Mouse (Mus musculus) midbrain, embryonic 12.5 days (tissue): ENCODE data around the gene Cplane1. TPM values are rescaled to one million over a fixed set of nuclear protein-coding genes. Genes with fewer than 3 reads are reported as not detected.

Experiments used
- ATAC-seq: fragments of 200-750 bp; cut with Nextera tagmentation; 2 replicates; pipeline ENCODE4 v1.8.0; 2017; ENCODE audit warnings: low read depth, moderate TSS enrichment, moderate library complexity; ENCODE audit not compliant: low FRiP score
- H3K27ac ChIP-seq: fragments of 300-500 bp; sonication (generic); replicated peaks from 2 replicates; pipeline ENCODE4 v1.5.1; 2016; ENCODE audit warnings: mild to moderate bottlenecking
- H3K27me3 ChIP-seq: fragments of 300-500 bp; sonication (generic); 2 replicates; pipeline ENCODE4 v1.6.1; 2016; ENCODE audit warnings: mild to moderate bottlenecking
- H3K36me3 ChIP-seq: fragments of 300-500 bp; sonication (generic); 2 replicates; pipeline ENCODE4 v1.6.1; 2016
- H3K4me1 ChIP-seq: fragments of 300-500 bp; sonication (generic); 2 replicates; pipeline ENCODE4 v1.6.1; 2016
- H3K4me2 ChIP-seq: fragments of 300-500 bp; sonication (generic); replicated peaks from 2 replicates; pipeline ENCODE4 v1.6.1; 2016; ENCODE audit warnings: mild to moderate bottlenecking, moderate library complexity
- H3K4me3 ChIP-seq: fragments of 300-500 bp; sonication (generic); 2 replicates; pipeline ENCODE4 v1.5.1; 2016; ENCODE audit warnings: mild to moderate bottlenecking
- H3K9ac ChIP-seq: fragments of 300-500 bp; sonication (generic); replicated peaks from 2 replicates; pipeline ENCODE4 v1.6.1; 2016; ENCODE audit warnings: mild to moderate bottlenecking, moderate library complexity
- H3K9me3 ChIP-seq: fragments of 300-500 bp; sonication (generic); 2 replicates; pipeline ENCODE4 v1.6.1; 2016; ENCODE audit warnings: mild to moderate bottlenecking
- WGBS: fragments of 180-500 bp; shearing (Covaris S2); methylation state at CpG from one replicate; pipeline ENCODE4 v1.1.7; 2016; 5-methylcytosine and 5-hydroxymethylcytosine counted together
- polyA plus RNA-seq: library from polyadenylated mRNA; unstranded; fragments of >200 nt; fragmentation: Nextera tagmentation; extraction: Ambion mirVana; gene quantifications from 2 replicates; pipeline ENCODE4 v1.2.1, GENCODE M21; 2016

Cplane1 gene
- polyA plus RNA-seq, 1 experiment from 2014 or later: 18.1 TPM

- H3K4me1 ChIP-seq: no peaks in the 10 kb centered on the region
- H3K9ac ChIP-seq: no peak overlapping the region
- no peak overlapping the region for H3K4me2 ChIP-seq
- no peaks in the 10 kb centered on the region for H3K27me3 ChIP-seq
- H3K27ac ChIP-seq: no peak overlapping the region
- H3K4me3 ChIP-seq: no peak overlapping the region
- no peaks in the 10 kb centered on the region for H3K9me3 ChIP-seq
- no peak for ATAC-seq
- WGBS: 94% methylated on average over 4 of the region's 4 CpGs
- H3K36me3 ChIP-seq: peaks cover 41% of the 10 kb centered on the region
Observed at GRCm38 (mm10) chr15:8317381-8317780, 148.5 kb downstream of the Cplane1 start.

GRCm38 (mm10) chr15:8319191-8319590 lies 150.3 kb downstream of the Cplane1 start:
- Histone ChIP-seq H3K9me3 (no peaks in the 10 kb centered on the region), H3K4me3 (no peak overlapping the region), H3K9ac (no peak overlapping the region), H3K4me1 (no peaks in the 10 kb centered on the region), H3K27me3 (no peaks in the 10 kb centered on the region), H3K4me2 (no peak overlapping the region), H3K36me3 (peaks cover 45% of the 10 kb centered on the region), H3K27ac (no peak overlapping the region)
- ATAC-seq: no peak
- 95% methylated on average over 5 of the region's 5 CpGs for WGBS

Other genes with a start within 250 kb of the Cplane1 start
- 69.7 and 71.1 TPM in 2 replicates for gene Wdr70, start 69.9 kb upstream of the Cplane1 start, polyA plus RNA-seq
- gene Nup155, start 59.8 kb upstream of the Cplane1 start, polyA plus RNA-seq: 25.0 and 25.8 TPM in 2 replicates